Mouse (Mus musculus) midbrain, embryonic 15.5 days (tissue): ENCODE measurements around the gene Lpar2. TPM values are rescaled to one million over a fixed set of nuclear protein-coding genes. Genes with fewer than 3 reads are reported as not detected.
A peak's percentile ranks its signal among the peaks of the same experiment; 100 is the strongest.

Experiments used
- ATAC-seq: fragments of 200-750 bp; cut with Nextera tagmentation; replicated peaks from 2 replicates; pipeline ENCODE4 v1.8.0; 2017; ENCODE audit warnings: moderate TSS enrichment
- H3K27ac ChIP-seq: fragments of 300-500 bp; sonication (generic); 2 replicates; pipeline ENCODE4 v1.5.1; 2015; ENCODE audit warnings: mild to moderate bottlenecking, inconsistent platforms
- H3K27me3 ChIP-seq: fragments of 300-500 bp; sonication (generic); replicated peaks from 2 replicates; pipeline ENCODE4 v1.6.1; 2015; ENCODE audit warnings: inconsistent platforms
- H3K36me3 ChIP-seq: fragments of 300-500 bp; sonication (generic); replicated peaks from 2 replicates; pipeline ENCODE4 v1.6.1; 2015; ENCODE audit warnings: inconsistent platforms
- H3K4me1 ChIP-seq: fragments of 300-500 bp; sonication (generic); 2 replicates; pipeline ENCODE4 v1.6.1; 2015; ENCODE audit warnings: inconsistent platforms
- H3K4me2 ChIP-seq: fragments of 300-500 bp; sonication (generic); 2 replicates; pipeline ENCODE4 v1.6.1; 2015; ENCODE audit warnings: inconsistent platforms, mild to moderate bottlenecking, moderate library complexity
- H3K4me3 ChIP-seq: fragments of 300-500 bp; sonication (generic); 2 replicates; pipeline ENCODE4 v1.5.1; 2015; ENCODE audit warnings: mild to moderate bottlenecking, inconsistent platforms
- H3K9ac ChIP-seq: fragments of 300-500 bp; sonication (generic); 2 replicates; pipeline ENCODE4 v1.6.1; 2015; ENCODE audit warnings: mild to moderate bottlenecking, inconsistent platforms
- H3K9me3 ChIP-seq: fragments of 300-500 bp; sonication (generic); 2 replicates; pipeline ENCODE4 v1.6.1; 2016; ENCODE audit warnings: inconsistent platforms
- WGBS: fragments of 180-500 bp; shearing (Covaris S2); methylation state at CpG from one replicate; pipeline ENCODE4 v1.1.7; 2015; ENCODE audit warnings: mixed read lengths; 5-methylcytosine and 5-hydroxymethylcytosine counted together
- polyA plus RNA-seq: library from polyadenylated mRNA; unstranded; fragments of >200 nt; fragmentation: Nextera tagmentation; extraction: Ambion mirVana; gene quantifications from 2 replicates; pipeline ENCODE4 v1.2.1, GENCODE M21; 2015

The Lpar2 gene
- polyA plus RNA-seq = 0.76 and 0.80 TPM in 2 replicates

DNA sequence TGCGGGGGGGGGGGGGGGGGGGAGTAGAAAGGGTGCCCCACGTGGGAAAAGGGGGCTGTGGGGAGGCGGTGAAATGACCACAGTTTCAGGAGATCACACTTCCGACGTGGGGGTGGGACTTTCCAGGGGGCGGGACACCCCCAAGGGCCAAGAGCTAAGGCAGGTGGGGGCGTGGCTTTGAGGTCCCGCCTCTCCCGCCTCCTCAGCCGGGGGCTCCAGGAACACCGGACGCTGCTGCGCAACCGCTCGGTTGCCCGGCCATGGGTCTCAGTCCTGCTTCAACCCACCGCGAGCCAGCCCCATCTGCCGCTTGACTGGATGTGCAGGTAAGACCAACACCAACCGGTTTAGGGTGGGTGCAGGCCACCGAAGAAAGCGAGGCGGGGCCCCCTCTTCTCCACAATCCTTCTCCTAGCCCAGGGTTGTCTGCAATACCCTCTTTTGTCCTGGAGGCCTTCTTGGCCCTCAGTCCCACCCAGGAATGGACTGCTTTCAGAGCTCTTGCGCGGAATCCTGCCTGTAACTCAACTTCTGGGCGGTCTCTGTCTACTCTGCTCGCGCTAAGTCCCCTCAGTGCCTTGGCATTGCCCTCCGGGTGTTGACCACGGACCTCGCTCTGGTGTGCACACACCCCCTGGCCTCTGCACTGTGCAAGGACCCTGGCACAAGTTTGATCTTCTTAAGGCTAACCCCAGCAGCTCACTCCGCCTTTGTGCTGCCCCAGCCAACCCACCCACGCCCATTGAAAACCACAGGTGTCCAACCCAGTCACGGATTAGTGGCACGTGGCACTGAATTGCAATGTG, at the start of gene Lpar2:
Lpar2 (plus strand) TSS at position 44 of the 806 bp plus-strand sequence.
- Histone ChIP-seq H3K4me3 (peak within 1 kb of the TSS; percentile 76), H3K9me3 (no peaks in the 10 kb centered on the region), H3K4me2 (peak within 1 kb of the TSS; percentile 74), H3K4me1 (peaks cover 32% of the 10 kb centered on the region), H3K36me3 (peaks cover 15% of the 10 kb centered on the region), H3K27ac (peak within 1 kb of the TSS; percentile 75), H3K27me3 (no peaks in the 10 kb centered on the region), H3K9ac (peak within 1 kb of the TSS; percentile 77)
- ATAC-seq = peak; percentile 83
- WGBS = under 1% methylated on average over 33 of the region's 35 CpGs

GRCm38 (mm10) chr8:69774503-69775148, 47.6 kb upstream of the Lpar2 start, which contains the start of gene Gm20422:
Gm20422 (minus strand) TSS chr8:69774886.
- Histone ChIP-seq H3K27me3 (no peaks in the 10 kb centered on the region), H3K9ac (peak within 1 kb of the TSS; percentile 99), H3K36me3 (no peaks in the 10 kb centered on the region), H3K9me3 (no peaks in the 10 kb centered on the region), H3K27ac (peak within 1 kb of the TSS; percentile 100), H3K4me1 (peaks cover 30% of the 10 kb centered on the region), H3K4me2 (peak within 1 kb of the TSS; percentile 62), H3K4me3 (peak within 1 kb of the TSS; percentile 91)
- peak; percentile 99 for ATAC-seq
- whole genome bisulfite sequencing = under 1% methylated on average over 40 of the region's 41 CpGs

- H3K9ac ChIP-seq = peak overlapping the region; percentile 99; the same call in 1 of the 2 replicates
- peak overlapping the region; percentile 91 for H3K4me3 ChIP-seq
Measured at GRCm38 (mm10) chr8:69775149-69775534, 47.1 kb upstream of the Lpar2 start.

GRCm38 (mm10) chr8:69777111-69777510, 45.1 kb upstream of the Lpar2 start:
- no peak overlapping the region for H3K4me2 ChIP-seq
- no peak for ATAC-seq
- WGBS = 62% methylated on average over 11 of the region's 12 CpGs
- no peaks in the 10 kb centered on the region for H3K36me3 ChIP-seq
- no peaks in the 10 kb centered on the region for H3K27me3 ChIP-seq
- peaks cover 17% of the 10 kb centered on the region for H3K4me1 ChIP-seq
- no peak overlapping the region for H3K27ac ChIP-seq
- no peak overlapping the region for H3K4me3 ChIP-seq
- no peak overlapping the region for H3K9ac ChIP-seq
- no peaks in the 10 kb centered on the region for H3K9me3 ChIP-seq

More at GRCm38 (mm10) chr8:69775149-69775534, 47.1 kb upstream of the Lpar2 start:
- Histone ChIP-seq H3K27ac (peak overlapping the region; percentile 100), H3K27me3 (no peaks in the 10 kb centered on the region), H3K36me3 (no peaks in the 10 kb centered on the region), H3K4me1 (peaks cover 29% of the 10 kb centered on the region), H3K4me2 (peak overlapping the region; percentile 62), H3K9me3 (no peaks in the 10 kb centered on the region)
- ATAC-seq = no peak; the same call in 1 of the 2 replicates
- WGBS = 60% methylated on average over 2 of the region's 2 CpGs

GRCm38 (mm10) chr8:69789105-69789504, 33.1 kb upstream of the Lpar2 start:
- Histone ChIP-seq H3K9me3 (no peaks in the 10 kb centered on the region), H3K4me2 (no peak overlapping the region), H3K4me3 (no peak overlapping the region), H3K36me3 (peaks cover 5% of the 10 kb centered on the region), H3K4me1 (peaks cover 28% of the 10 kb centered on the region), H3K27ac (no peak overlapping the region), H3K9ac (no peak overlapping the region), H3K27me3 (no peaks in the 10 kb centered on the region)
- ATAC-seq = no peak
- WGBS = 94% methylated on average over 5 of the region's 5 CpGs

- Histone ChIP-seq H3K9ac (no peak overlapping the region), H3K27ac (no peak overlapping the region), H3K9me3 (no peaks in the 10 kb centered on the region), H3K4me2 (no peak overlapping the region), H3K36me3 (peaks cover 8% of the 10 kb centered on the region), H3K27me3 (no peaks in the 10 kb centered on the region), H3K4me1 (peaks cover 29% of the 10 kb centered on the region), H3K4me3 (no peak overlapping the region)
- WGBS = 73% methylated on average over 5 of the region's 5 CpGs
- no peak for ATAC-seq
Measured at GRCm38 (mm10) chr8:69789731-69790130, 32.5 kb upstream of the Lpar2 start.

DNA sequence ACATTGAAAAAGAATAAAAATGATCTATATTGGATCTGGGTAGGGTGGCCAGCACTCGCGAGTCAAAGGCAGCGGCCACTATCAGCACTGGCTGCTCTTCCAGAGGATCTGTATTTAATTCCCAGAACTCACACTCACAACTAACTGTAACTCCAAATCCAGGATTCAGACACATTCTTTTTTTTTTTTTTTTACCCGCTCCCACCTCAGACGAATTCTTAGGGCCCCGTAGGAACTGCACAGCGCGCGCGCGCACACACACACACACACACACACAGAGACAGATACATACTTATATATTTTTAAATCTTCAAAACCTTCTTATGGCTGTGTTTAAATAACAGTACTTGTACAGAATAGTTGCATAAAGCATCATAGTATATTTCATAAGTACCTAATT, 31.9 kb upstream of the Lpar2 start:
- Histone ChIP-seq H3K9me3 (no peaks in the 10 kb centered on the region), H3K4me1 (peaks cover 29% of the 10 kb centered on the region), H3K4me2 (peak overlapping the region; percentile 91), H3K36me3 (peaks cover 8% of the 10 kb centered on the region), H3K27ac (peak overlapping the region; percentile 71; the same call in 1 of the 2 replicates), H3K27me3 (no peaks in the 10 kb centered on the region), H3K9ac (peak overlapping the region; percentile 99; the same call in 1 of the 2 replicates), H3K4me3 (peak overlapping the region; percentile 100)
- WGBS = 41% methylated on average over 11 of the region's 11 CpGs
- ATAC-seq = peak; percentile 28

DNA sequence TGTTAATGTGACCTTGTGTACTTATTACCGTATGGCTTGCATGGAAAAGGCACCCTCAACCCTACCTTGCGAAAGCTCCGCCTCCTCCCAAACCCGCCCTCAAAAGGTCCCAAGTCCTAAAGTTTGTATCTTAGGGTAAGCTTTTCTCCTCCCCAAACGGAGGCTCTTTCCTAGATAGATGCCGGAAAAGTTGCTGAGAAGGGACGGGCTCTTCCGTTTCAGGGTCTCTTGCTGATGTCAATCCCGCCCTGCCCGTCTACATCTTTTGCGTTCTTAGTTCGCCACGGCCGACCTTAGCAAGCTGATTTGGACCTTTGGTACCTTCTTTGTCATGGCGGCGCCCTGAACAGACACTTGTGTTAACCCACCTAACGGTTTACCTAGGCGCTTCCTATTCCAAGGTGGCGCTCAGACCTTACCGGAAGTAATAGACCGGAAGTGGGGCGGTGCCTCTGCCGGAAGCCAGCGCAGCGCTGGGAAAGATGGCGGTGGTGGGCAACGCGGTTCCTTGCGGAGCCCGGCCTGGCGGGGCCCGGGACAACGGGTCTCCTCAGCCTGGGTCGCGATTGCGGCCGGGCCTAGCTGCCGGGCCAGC, 31.4 kb upstream of the Lpar2 start, which contains the start of the genes Atp13a1 and Zfp866:
Atp13a1 (plus strand) TSS at position 391 of the 595 bp plus-strand sequence.
Zfp866 (minus strand) TSS at position 406 of the 595 bp plus-strand sequence.
- Histone ChIP-seq H3K9ac (peak within 1 kb of the TSS; percentile 99), H3K27me3 (no peaks in the 10 kb centered on the region), H3K9me3 (no peaks in the 10 kb centered on the region), H3K4me2 (peak within 1 kb of the TSS; percentile 91), H3K36me3 (peaks cover 9% of the 10 kb centered on the region), H3K4me3 (peak within 1 kb of the TSS; percentile 100), H3K27ac (peak within 1 kb of the TSS; percentile 71), H3K4me1 (peaks cover 29% of the 10 kb centered on the region)
- under 1% methylated on average over 38 of the region's 38 CpGs for WGBS
- peak; percentile 97 for ATAC-seq

- ATAC-seq = peak; percentile 83
- WGBS = under 1% methylated on average over 48 of the region's 48 CpGs
- peak overlapping the region; percentile 99 for H3K9ac ChIP-seq
- peaks cover 16% of the 10 kb centered on the region for H3K36me3 ChIP-seq
- no peaks in the 10 kb centered on the region for H3K27me3 ChIP-seq
- H3K4me1 ChIP-seq = peaks cover 29% of the 10 kb centered on the region
- peak overlapping the region; percentile 100 for H3K4me3 ChIP-seq
- no peaks in the 10 kb centered on the region for H3K9me3 ChIP-seq
- peak overlapping the region; percentile 91 for H3K4me2 ChIP-seq
- H3K27ac ChIP-seq = peak overlapping the region; percentile 71
Measured at GRCm38 (mm10) chr8:69791415-69792068, 30.7 kb upstream of the Lpar2 start.

GRCm38 (mm10) chr8:69793666-69794065, 28.6 kb upstream of the Lpar2 start:
- Histone ChIP-seq H3K36me3 (peaks cover 35% of the 10 kb centered on the region), H3K9me3 (no peaks in the 10 kb centered on the region), H3K27me3 (no peaks in the 10 kb centered on the region), H3K4me2 (no peak overlapping the region), H3K9ac (no peak overlapping the region), H3K4me1 (peaks cover 29% of the 10 kb centered on the region), H3K4me3 (no peak overlapping the region), H3K27ac (no peak overlapping the region)
- 96% methylated on average over 4 of the region's 4 CpGs for WGBS
- ATAC-seq = no peak

GRCm38 (mm10) chr8:69794096-69794495, 28.1 kb upstream of the Lpar2 start:
- H3K9me3 ChIP-seq = no peaks in the 10 kb centered on the region
- 93% methylated on average over 3 of the region's 3 CpGs for WGBS

More at GRCm38 (mm10) chr8:69794096-69794495, 28.1 kb upstream of the Lpar2 start:
- ATAC-seq = no peak
- Histone ChIP-seq H3K36me3 (peaks cover 38% of the 10 kb centered on the region), H3K9ac (no peak overlapping the region), H3K4me2 (no peak overlapping the region), H3K4me1 (peaks cover 29% of the 10 kb centered on the region), H3K27me3 (no peaks in the 10 kb centered on the region), H3K27ac (no peak overlapping the region), H3K4me3 (no peak overlapping the region)
